Comparison of ENCODE assay signal across 29 mouse cellular contexts in genomic region chr10:60670166-60670565, GRCm38 (mm10). TPM values are rescaled to one million over a fixed set of nuclear protein-coding genes. Genes with fewer than 3 reads are reported as not detected.
A peak's percentile ranks its signal among the peaks of the same experiment; 100 is the strongest.
DNase-seq lines count a peak whose midpoint lies in the region; ATAC-seq and TF ChIP-seq lines count a peak whose summit lies in the region.
"Had no signal": no experiment of that assay in that cellular context is flagged by ENCODE, and none has a peak within 500 bp of the region (broad histone marks: within the 10 kb centered on the region; RNA-seq: fewer than 3 reads in every experiment).

No protein-coding gene starts in this region.

- DNase-seq in heart, adult 18-20 months = peak; percentile 15 to 61
- no peak for DNase-seq in heart, postnatal 36 days
- peak; percentile 20 for DNase-seq in kidney, adult 9 months
- DNase-seq in MEL (ENCODE audit: low read depth, low spot score) = no peak
- DNase-seq in adrenal gland, postnatal 14 days = no peak
- DNase-seq: adrenal gland, postnatal 25 days; B cell, adult 2 months; cerebellum, adult 18-20 months; cerebellum, postnatal 10 days; gastrocnemius, postnatal 25 days; layer of hippocampus, adult 9-11 months; liver, embryonic 13.5 days; retina, postnatal 1 day; right cerebral cortex, postnatal 14 days; thymus, postnatal 14 days had no signal

- no peaks in the 10 kb centered on the region for H3K36me3 ChIP-seq in kidney, embryonic 15.5 days
- no peaks in the 10 kb centered on the region for H3K36me3 ChIP-seq in MEL (ENCODE audit: control insufficient read depth in 1 of 2, insufficient read depth in 2 of 2, low read length in 2 of 2)
- H3K36me3 ChIP-seq: heart, embryonic 12.5 days; hindbrain, embryonic 12.5 days; intestine, embryonic 15.5 days; limb, embryonic 10.5 days; limb, embryonic 15.5 days; liver, embryonic 13.5 days; midbrain, embryonic 10.5 days; midbrain, embryonic 15.5 days; neural tube, embryonic 15.5 days; stomach, embryonic 15.5 days had no signal

- H3K4me2 ChIP-seq in kidney, embryonic 15.5 days = no peak overlapping the region
- H3K4me2 ChIP-seq: forebrain, embryonic 13.5 days; heart, embryonic 12.5 days; hindbrain, embryonic 12.5 days; intestine, embryonic 15.5 days; limb, embryonic 15.5 days; liver, embryonic 13.5 days; midbrain, embryonic 15.5 days; neural tube, embryonic 15.5 days; stomach, embryonic 15.5 days had no signal

- TF ChIP-seq POLR2A in MEL (IDR thresholded peaks at IDR 0.05; ENCODE audit: control insufficient read depth in 1 of 2, insufficient read depth in 1 of 2, low read depth in 1 of 2, low read length in 2 of 2, poor library complexity in 1 of 2) = no peak

- no peak for TF ChIP-seq RAD21 in MEL (IDR thresholded peaks at IDR 0.05; ENCODE audit: low read depth, low read length)

- H3K9ac ChIP-seq in kidney, embryonic 15.5 days = no peak overlapping the region
- H3K9ac ChIP-seq in MEL (ENCODE audit: control insufficient read depth, low read depth, low read length, poor library complexity, severe bottlenecking) = no peak overlapping the region
- H3K9ac ChIP-seq: forebrain, embryonic 13.5 days; heart, embryonic 12.5 days; hindbrain, embryonic 12.5 days; intestine, embryonic 15.5 days; limb, embryonic 15.5 days; liver, embryonic 13.5 days; midbrain, embryonic 15.5 days; neural tube, embryonic 15.5 days; stomach, embryonic 15.5 days had no signal

- TF ChIP-seq CTCF in MEL (IDR thresholded peaks at IDR 0.05 in 2 of 3, conservative IDR thresholded peaks at IDR 0.05 in 1 of 3; ENCODE audit: control insufficient read depth in 1 of 3, insufficient read depth in 1 of 3, low read depth in 2 of 3, low read length in 3 of 3, poor library complexity in 1 of 3, severe bottlenecking in 1 of 3) = no peak

- no peaks in the 10 kb centered on the region for H3K9me3 ChIP-seq in kidney, embryonic 15.5 days (replicated peaks)
- H3K9me3 ChIP-seq in MEL (replicated peaks; ENCODE audit: insufficient read depth, low read length) = no peaks in the 10 kb centered on the region
- H3K9me3 ChIP-seq: forebrain, embryonic 13.5 days; heart, embryonic 12.5 days; hindbrain, embryonic 12.5 days; intestine, embryonic 15.5 days; limb, embryonic 10.5 days; limb, embryonic 15.5 days; liver, embryonic 13.5 days; midbrain, embryonic 10.5 days; midbrain, embryonic 15.5 days; neural tube, embryonic 15.5 days; stomach, embryonic 15.5 days had no signal

- no peak for TF ChIP-seq EP300 in MEL (IDR thresholded peaks at IDR 0.05; ENCODE audit: low read depth in 1 of 2, low read length in 2 of 2)

- no peak overlapping the region for H3K4me3 ChIP-seq in kidney, embryonic 15.5 days (replicated peaks)
- no peak overlapping the region for H3K4me3 ChIP-seq in MEL (ENCODE audit: control insufficient read depth in 1 of 2, insufficient read depth in 1 of 2, low read depth in 2 of 2, low read length in 2 of 2)
- H3K4me3 ChIP-seq: forebrain, embryonic 13.5 days; heart, embryonic 12.5 days; hindbrain, embryonic 12.5 days; intestine, embryonic 15.5 days; limb, embryonic 10.5 days; limb, embryonic 15.5 days; liver, embryonic 13.5 days; midbrain, embryonic 10.5 days; midbrain, embryonic 15.5 days; neural tube, embryonic 15.5 days; stomach, embryonic 15.5 days had no signal

- H3K79me2 ChIP-seq in MEL (ENCODE audit: control insufficient read depth, insufficient read depth, low read length, poor library complexity) = no peaks in the 10 kb centered on the region

- WGBS in kidney, embryonic 15.5 days = 40% methylated on average over 8 of the region's 8 CpGs

- H3K27me3 ChIP-seq in kidney, embryonic 15.5 days = no peaks in the 10 kb centered on the region
- no peaks in the 10 kb centered on the region; a peak in 1 of 4 replicates for H3K27me3 ChIP-seq in MEL (ENCODE audit: control insufficient read depth in 1 of 2, insufficient read depth in 2 of 2, low read length in 2 of 2)
- H3K27me3 ChIP-seq: forebrain, embryonic 13.5 days; heart, embryonic 12.5 days; hindbrain, embryonic 12.5 days; intestine, embryonic 15.5 days; limb, embryonic 15.5 days; liver, embryonic 13.5 days; midbrain, embryonic 15.5 days; stomach, embryonic 15.5 days had no signal

- intact Hi-C loops in heart, postnatal 36 days (cut with DNase I) = no loop called here

- ATAC-seq in kidney, embryonic 15.5 days (replicated peaks; ENCODE audit: low FRiP score) = no peak
- peak; percentile 30 for ATAC-seq in granulocyte monocyte progenitor cell, adult 5-6 weeks (replicated peaks; ENCODE audit: poor library complexity, severe bottlenecking)
- ATAC-seq: forebrain, embryonic 13.5 days; hindbrain, postnatal 0 days; intestine, embryonic 15.5 days; lung, postnatal 0 days; midbrain, embryonic 15.5 days had no signal

- H3K27ac ChIP-seq in kidney, embryonic 15.5 days = no peak overlapping the region
- H3K27ac ChIP-seq in MEL (ENCODE audit: control insufficient read depth, low read depth, low read length) = no peak overlapping the region
- H3K27ac ChIP-seq: forebrain, embryonic 13.5 days; hindbrain, embryonic 12.5 days; hindbrain, postnatal 0 days; intestine, embryonic 15.5 days; limb, embryonic 10.5 days; limb, embryonic 15.5 days; liver, embryonic 13.5 days; midbrain, embryonic 10.5 days; midbrain, embryonic 15.5 days; neural tube, embryonic 15.5 days; stomach, embryonic 15.5 days had no signal

- H3K4me1 ChIP-seq in kidney, embryonic 15.5 days = 0 out of 2 replicates have a peak, but pooled peaks cover 4% of the 10 kb centered on the region
- no peaks in the 10 kb centered on the region for H3K4me1 ChIP-seq in MEL (ENCODE audit: control insufficient read depth in 1 of 2, insufficient read depth in 2 of 2, low read length in 2 of 2)
- H3K4me1 ChIP-seq: forebrain, embryonic 13.5 days; heart, embryonic 12.5 days; hindbrain, embryonic 12.5 days; intestine, embryonic 15.5 days; limb, embryonic 10.5 days; limb, embryonic 15.5 days; liver, embryonic 13.5 days; midbrain, embryonic 10.5 days; midbrain, embryonic 15.5 days; neural tube, embryonic 15.5 days; stomach, embryonic 15.5 days had no signal

TF ChIP-seq in MEL, 35 proteins besides CTCF, POLR2A, EP300 and RAD21:
- TF ChIP-seq TBP (IDR thresholded peaks at IDR 0.05; ENCODE audit: low read depth, low read length) (no peak), GATA1 (IDR thresholded peaks at IDR 0.05; ENCODE audit: low read depth, low read length) (0 out of 2 replicates have a peak, but pooled peaks have one; percentile 12)

RNA-seq across cellular contexts. Expression of gene Cdh23, which starts 26.1 kb away (rescaled TPM):
- total RNA-seq in heart, adult 18-20 months (2021) = 1 to 10 TPM; 6.0 to 6.1 TPM
- 1 to 10 TPM; 5.5 to 7.0 TPM for total RNA-seq in heart, postnatal 36 days (2021)
- 0.62 and 0.66 TPM in 2 replicates for polyA plus RNA-seq in kidney, embryonic 15.5 days (2015; fragmentation: Nextera tagmentation; extraction: Ambion mirVana)
- total RNA-seq in MEL (2012; rRNA removed) = 0.04 TPM in 1 of 2 replicates, not detected in the other
- polyA plus RNA-seq in MEL (2012; ENCODE audit: insufficient read depth in 1 of 2, insufficient read length in 2 of 2, low read depth in 1 of 2, low replicate concordance in 2 of 2, missing spikeins in 1 of 2) = not detected
- total RNA-seq in granulocyte monocyte progenitor cell, adult 5-6 weeks (2014; fragmentation: Nextera tagmentation) = 0.81 TPM in 1 of 2 replicates, not detected in the other
- total RNA-seq in granulocyte monocyte progenitor cell, adult 5-6 weeks (2017) = 0.13 TPM in 1 of 2 replicates, not detected in the other
- total RNA-seq in adrenal gland, postnatal 14 days (2021) = 4.0 and 4.5 TPM in 2 replicates

Comparison
In these comparisons a context has a peak if more than half of its experiments do, and no peak if none do; other contexts are left out.
1. DNase-seq: peak in heart, adult 18-20 months (2 of 2) and kidney, adult 9 months (single experiment); none in heart, postnatal 36 days (0 of 2), MEL (single experiment) and adrenal gland, postnatal 14 days (single experiment).